Mouse (Mus musculus) 3134 (cell line): ENCODE data around the gene Sorbs2.

ENCODE experiments used
- DNase-seq: peaks from one replicate; pipeline ENCODE4 v3.0.0-alpha.2; 2011; ENCODE audit warnings: low spot score; ENCODE audit not compliant: insufficient read length; ENCODE audit errors: extremely low read depth

Gene Sorbs2

DNA sequence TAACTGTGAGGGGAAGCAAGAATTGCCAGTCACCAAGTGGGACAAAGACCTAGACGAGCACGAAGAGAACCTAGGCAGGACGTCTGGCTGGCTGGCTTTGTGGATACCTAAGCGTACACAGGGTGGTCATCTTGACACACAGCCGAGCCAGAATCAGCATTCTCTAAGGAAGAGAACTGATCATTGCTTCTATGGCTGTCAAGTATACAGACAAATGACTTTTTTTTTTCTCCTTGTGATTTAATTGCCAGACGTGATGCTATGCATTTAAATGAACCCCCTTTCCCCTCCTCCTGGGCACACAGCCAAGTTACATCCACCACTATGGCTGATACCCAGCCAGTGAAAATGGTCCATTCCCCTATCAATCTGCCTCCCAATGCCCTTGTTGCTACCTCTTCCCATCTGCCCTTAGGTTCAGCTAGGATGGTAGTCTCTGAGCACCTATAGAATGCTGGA is 168.3 kb downstream of the Sorbs2 start:
- no peak for DNase-seq

DNA sequence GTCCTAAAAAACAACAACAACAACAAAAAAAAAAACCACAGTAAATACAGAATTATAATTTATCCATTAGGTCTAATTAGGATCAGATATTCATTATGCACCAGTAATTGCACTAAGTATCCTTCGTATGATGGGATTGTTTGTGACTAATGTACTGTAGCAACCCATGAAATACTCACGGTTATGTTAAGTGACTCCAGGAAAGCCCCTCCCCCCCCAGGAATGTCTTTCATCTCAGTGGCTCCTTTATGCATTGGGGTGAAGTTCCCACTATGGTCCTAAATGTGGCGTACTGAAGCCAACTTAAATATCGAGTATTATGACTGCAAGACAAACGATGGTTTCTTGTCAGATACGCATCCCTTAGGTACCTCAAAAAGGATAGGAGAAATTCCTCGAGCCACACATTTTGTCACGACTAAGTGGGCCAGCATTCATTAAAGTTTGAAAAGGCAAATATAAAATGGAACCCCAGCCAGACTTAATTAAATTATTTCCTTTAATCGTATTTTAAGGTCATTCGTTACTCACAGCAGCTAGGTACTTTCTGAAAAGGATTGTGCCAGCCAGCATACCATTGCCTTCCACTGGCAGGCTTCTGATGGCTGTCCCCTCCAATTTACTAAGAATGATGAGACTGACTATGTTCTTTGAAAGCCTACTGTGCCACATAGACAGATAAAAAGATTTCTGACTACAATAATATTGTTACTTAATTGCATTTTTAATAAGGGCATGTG is 169.7 kb downstream of the Sorbs2 start:
- no peak for DNase-seq

DNA sequence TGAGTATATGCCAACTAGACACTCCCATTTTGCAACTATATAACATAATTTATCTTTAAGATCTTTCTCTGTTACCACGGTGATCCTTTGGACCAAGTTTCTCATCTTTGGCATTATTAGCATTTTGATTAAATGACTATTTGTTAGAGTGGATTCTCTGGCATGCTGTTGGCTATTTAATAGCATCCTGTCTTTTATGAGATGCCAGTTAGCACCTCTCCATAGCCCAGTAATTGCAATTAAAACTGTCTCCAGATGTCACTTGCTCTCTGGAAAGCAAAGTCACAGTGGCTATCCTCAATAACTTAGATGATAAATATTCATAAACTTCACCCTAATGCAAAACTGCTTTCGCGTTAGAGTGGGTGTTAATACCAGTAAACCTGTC is 170.3 kb downstream of the Sorbs2 start:
- DNase-seq = no peak

DNA sequence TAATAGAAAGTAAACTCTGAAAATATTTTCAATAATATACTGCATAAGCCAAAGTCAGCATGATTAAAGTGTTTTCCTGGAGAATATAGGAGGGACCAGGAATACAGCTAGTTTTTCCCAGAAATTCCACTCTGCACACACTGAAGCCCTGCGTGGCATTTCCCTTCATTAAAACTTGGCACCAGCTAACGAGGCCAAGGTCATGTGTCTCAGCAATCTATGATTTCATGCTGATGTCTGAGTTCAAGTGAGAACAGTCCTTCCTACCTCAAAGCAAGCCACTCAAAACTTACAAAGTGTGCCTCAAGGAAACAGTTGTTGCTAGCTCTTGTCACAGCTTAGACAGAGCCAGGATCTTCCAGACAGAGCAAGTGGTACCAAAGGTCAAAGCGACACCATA is 173.6 kb downstream of the Sorbs2 start:
- DNase-seq = no peak

DNA sequence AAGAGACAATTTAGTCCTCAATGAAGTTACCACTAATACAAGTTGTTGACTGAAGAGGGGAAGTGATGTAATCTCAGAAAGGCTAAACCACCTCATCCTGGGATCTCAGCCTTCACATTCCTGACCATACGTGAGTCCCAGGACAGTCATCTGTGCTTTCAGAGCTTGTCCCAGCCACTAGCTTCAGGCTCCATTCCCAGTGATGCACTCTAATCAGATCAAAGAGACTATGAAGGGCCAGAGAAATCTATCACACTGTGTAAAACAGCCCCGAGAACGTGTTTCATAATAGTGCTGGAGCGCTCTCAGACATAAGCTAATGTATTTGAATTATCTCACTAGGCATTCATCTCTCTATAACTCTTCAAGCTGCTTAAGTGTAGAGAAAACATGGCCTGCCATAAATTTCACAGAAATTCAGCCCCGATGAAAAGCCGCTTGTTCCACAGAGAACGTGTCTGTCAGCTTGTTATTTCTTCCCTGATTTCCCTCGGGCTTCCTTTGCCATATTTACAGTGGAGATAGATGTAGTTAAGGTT is 175.3 kb downstream of the Sorbs2 start:
- DNase-seq = no peak

DNA sequence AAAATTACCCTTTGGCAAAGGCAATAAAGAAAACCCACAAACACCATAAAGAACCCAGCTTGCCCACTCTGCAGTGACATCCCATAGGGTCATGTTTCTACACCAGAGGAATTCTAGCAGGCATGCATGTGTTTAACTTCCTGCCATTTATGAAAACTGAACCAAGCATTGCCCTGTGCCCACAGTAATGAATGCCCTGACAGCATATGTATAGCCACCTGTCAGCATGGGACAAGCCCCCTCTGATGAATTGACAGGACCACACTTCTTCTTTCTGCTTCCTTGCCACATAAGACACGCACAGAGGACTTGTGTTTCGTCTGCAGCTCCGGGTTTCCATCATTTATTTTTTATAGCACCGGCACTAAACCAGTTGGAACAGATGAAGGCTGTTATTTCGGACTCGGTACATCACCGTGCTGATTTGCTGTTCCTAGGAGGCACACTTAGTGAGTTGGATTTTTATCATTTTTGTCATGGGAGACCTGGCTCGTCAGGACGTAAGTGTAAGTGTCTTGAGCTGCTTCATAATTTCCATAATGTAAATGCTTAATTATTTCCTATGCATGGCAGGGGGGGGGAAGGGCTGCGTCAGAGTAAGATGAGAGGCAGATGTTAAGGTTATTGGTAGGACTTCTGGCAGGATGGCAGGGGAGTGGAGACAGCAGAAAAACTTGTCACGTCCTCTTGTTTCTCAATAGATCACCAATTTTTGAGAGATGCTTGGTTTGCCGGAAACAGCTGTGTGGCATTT is 180.5 kb downstream of the Sorbs2 start:
- DNase-seq = no peak

DNA sequence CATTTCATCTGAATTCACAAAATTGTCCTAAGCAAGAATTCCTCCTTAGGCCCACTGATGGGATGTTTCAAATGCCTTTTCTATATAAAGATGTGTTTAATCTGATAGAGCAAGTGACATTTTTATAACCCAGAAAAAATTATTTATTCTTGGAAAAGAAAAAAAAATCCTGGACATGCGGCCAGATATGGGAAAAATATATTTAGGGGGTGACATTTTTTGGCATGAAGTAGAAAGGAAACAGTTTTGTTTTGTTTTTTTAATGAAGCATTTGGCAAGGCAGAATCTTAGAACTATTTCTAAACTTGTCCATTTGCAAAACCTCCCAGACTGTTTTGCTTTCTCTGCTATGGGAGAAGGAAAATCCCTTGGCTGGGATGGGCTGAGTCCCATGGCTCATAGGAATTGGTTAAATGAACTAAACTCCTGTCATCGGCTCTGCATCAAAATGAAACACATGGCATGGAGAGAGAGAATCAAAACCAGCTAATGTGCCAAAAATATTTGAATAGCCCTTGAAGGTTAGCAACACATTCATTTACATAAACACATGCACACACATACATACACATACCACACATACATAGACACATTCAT is 182.1 kb downstream of the Sorbs2 start:
- no peak for DNase-seq

DNA sequence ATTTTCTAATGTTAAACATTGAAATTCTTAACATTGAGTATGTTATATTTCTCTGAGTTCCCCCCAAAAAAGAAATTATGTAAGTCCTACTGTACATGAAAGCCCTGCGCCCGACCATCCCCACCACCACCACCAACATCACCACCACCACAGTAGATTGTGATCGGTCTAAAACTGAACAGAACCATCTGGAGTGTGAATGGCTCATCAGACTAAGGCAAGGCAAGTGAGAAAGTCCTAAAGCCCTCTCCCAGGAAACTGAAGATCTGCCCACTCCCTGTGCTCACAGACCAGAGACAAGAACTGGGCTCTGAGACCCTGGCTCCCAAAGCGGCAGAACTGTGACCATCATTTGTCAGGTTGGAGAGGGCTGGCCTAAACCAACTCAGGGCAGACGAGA is 192.5 kb downstream of the Sorbs2 start:
- no peak for DNase-seq

DNA sequence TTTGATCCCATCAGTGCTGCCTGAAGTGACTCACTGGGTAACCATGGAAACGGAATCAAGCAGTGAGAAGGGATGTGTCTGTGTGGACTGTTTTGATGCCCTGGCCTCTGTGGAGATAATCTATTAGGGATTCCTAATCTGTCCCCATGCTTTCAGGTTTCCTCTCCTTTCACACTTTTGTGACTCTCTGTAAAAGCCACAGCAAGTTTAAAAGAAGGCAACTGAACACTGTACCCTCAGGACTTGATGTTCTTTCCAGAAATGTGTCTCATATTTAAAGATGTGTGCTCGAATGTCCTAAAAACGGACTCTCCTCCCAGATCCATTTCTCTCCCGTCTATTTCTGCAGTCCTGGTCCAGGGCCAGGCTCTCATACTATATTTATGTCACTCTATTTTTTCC is 196.1 kb downstream of the Sorbs2 start:
- no peak for DNase-seq

DNA sequence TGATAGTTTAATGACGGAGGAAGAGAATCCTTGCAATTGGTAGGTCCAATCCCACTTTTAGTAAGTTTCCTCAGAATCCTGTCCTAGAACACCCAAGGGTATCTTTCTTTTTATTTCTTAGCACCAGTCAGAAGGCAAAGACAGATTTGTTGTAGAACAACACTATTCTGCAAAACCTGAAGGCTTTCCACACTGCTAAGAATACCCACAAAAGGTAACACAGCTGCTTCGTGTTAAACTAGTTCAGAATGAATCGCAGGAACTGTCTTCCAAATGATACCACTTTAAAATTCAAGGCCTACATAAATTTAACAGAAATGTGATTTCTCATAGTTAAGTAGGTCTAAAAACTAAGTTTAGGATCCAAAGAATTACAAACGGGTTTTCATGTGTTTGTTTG is 201.5 kb downstream of the Sorbs2 start:
- no peak for DNase-seq

DNA sequence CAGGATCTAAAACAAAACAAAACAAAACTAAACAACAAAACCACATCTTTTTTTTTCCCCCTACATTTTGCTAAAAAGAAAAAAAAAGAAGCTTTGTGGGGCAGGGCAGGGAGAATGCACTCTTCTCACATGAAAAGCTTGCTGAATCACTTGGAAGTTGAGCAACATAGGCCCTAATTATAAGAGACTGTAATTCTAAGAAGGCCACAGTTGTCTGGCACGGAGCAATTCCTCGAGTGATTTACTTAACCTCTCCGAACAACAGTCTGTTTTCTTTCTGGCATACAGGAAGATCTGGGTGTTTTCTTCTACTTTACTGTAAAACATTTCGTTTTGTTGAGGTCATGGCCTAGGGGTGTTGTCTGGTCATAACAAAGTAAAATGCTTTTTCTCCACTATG is 202.1 kb downstream of the Sorbs2 start:
- DNase-seq = no peak

DNA sequence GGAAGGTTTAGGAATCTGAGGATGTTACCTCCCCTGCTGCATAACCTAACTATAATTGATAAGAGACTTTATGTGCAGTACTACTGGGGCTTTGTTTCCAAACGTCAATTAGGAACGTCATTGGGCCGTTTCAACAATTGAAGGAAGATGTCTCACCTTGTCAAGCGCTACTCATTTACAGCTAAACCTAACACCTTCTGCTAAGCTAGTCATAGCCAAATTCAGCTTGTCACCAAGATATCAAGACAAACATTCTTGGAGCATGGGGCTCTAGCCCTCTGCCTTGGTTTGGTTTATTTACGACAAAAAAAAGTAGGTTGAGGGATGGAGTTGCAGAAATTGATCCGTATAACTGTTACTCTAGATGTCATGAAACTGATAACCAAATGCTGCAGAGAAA is 205.0 kb downstream of the Sorbs2 start:
- DNase-seq = no peak

DNA sequence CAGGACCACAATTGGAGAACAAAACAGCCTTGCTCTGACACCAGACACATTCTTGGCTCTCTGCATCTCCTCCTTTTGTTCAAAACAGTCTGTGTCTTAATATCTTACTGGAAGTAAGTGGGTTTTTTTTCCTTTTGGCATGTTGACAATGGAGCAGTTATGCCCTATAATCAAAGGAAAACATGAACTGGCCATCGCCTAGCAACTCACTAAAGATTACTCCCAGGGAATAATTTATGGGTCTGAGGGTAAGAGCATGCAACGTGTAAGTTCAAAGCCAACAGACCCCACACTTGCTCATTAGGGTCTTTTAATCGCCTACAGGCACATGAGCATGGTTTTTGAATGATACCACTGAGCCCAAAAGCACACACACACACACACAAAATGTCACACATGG is 207.2 kb downstream of the Sorbs2 start:
- DNase-seq = no peak

DNA sequence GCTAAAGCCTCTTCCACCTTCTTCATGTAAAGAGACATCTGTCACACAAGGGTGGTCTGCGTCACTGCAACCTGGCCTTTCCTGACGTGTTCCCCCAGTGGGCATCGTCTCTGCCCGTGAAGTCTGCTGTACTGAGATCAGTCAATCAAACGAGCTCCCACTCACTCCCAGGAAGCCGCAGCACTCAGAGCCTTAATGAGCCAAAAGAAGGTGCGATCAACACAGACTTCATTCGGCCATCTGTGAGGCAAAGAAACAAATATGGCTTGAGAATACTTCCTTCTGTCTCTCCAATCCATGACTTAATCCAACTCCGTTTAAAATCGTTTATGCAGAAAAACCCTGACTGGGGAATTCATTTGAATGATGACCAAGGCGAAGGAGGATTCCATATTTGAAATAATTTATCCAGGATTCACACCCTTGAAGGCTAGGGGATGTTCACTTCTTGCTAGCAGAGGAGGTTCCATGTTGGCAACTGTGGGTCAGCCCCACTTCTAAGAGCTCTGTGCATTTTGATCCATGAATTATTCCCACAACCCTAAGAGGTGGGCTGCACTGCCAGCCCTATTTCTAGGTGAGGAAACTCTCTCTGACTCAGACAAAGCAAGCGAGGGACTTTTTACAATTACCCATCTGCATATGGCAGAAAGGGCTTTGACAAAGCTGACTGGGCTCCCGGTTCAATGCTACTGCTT is 207.9 kb downstream of the Sorbs2 start:
- DNase-seq = no peak

DNA sequence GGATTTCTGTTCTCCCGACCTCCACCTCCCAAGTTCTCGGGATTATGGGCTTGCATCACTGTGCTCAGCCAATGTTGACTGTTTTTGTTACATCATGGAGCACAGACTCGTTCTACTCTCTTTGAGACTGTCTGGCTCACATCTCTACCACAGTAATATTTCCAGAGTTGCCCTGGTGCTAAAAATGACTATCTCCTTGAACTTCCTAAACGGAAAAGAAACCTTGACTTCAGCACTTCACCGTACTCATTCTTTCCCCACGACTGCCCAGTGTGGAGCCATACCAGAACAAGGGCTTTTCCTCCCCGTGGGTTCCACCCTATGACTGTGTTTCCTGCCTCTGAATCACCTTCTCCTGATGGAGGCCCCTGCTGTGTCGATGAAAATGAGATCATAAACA is 212.2 kb downstream of the Sorbs2 start:
- DNase-seq = peak; percentile 48

DNA sequence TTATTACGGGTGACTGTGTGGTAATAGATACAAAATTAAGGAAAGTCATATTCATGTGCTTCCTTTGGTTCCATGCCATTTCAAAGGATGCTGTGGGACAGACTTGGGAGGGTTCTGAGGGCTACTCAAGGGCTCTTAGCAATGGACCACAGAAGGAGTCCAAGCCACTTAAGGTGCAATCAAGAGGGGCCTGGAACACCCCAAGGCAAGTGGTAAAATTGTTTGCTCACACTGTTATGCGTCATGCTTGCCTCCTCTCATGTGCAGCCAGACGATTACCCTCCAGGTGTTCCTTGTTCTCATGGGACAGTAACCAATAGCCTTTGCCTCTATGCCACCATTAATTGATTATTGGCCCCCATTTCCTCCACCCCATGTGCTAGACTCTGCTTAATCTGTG is 216.6 kb downstream of the Sorbs2 start:
- DNase-seq = no peak

DNA sequence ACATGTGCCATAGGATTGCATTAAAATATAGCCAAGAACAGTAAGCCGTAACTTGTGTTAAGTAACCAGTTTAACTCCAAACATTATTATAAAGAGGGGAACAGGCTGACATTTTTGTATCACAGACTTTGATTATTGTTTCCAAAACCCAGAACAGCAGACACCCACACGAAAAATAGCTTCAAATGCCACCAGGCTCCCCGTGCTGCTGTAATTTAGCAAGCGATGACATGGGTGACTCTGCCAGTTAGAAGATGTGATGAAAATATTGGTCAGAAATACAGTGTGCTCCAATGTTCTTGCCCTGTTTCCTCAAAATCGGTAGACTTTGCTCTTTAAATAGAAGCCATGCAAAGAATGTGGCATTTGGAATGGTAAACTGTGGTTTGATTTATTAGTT is 217.7 kb downstream of the Sorbs2 start:
- DNase-seq = no peak

DNA sequence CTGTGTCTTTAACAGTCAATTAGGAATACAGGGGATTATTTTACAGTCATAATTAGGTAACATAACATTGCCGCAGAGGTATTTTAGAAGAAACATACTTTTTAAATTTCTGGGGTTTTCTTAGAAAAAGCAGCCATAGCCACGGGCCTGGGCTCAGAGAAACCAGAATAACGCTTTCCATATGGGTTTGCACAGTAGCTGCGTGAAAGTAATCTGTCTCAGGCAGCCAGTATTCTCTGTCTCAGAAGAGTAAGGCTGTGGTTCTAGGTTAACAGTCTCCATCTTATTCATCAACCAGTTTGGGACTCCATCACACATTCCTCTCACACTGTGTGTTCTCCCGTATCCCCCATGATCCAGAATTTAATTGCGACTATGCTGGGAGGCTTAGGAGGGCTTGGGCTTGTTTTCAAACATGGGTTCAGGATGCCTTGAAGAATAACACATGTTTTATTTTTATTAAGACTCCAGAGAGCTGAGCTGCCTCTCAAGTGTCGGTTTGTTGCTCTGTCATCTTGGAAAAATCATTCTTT is 222.3 kb downstream of the Sorbs2 start:
- DNase-seq = no peak

DNA sequence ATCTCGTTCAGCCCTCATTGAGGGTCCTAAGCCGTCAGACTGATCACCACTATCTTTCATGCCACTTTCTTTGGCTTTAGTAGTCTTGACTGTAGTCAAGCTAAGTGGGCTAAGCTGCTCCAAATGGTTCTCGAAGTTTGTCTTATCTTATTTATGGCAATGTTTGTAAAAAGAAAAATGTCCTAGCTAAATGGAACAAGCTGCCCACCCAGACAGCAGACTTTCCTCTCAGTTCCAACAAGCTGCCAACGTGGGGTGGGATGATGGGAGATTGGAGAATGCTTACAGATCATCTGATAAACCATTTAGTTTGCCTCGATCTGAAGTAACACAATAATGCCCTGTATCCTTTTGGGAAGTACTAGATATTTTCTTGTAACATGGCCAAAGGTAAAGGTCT is 223.2 kb downstream of the Sorbs2 start:
- no peak for DNase-seq

DNA sequence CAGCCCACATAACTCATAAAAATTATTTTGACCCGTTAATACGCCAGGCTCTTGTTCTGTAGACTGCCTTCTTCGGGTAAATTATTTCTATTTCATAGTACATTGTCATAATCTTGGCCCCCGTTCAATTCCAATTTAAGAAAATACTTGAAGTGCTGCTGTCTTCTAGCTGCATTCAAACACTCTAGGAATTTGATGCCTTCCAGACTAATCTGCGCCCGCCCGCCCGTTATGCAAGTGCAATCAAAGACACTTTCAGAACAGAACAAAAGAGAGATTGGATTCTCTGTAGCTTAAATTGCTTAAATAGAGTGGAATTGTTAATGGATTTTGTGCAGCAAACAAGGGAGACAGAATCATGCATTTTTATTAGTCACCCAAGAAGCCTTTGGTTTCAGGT is 226.5 kb downstream of the Sorbs2 start:
- no peak for DNase-seq

DNA sequence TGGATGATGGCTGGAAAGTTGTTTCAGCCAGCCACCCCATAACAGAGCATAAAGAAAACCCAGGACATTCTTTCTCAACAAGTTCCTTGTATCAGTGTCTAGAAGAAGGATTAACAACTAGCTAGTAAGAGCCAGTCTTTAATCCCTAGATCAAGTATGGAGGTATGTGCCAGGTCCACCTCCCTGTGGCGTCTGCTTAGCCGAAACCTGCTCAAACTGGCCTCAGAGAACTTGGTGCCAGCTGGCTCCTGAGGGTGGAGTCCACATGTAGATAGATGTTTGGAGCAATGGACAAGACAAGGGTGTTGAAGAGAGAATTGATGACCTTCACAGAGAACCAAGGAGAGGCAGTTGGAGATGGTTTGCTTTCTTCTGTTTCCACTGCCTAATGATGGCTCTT is 229.7 kb downstream of the Sorbs2 start:
- DNase-seq = no peak
